Mouse (Mus musculus) liver, embryonic 13.5 days (tissue): ENCODE data around the gene Frmd4a. TPM values are rescaled to one million over a fixed set of nuclear protein-coding genes. Genes with fewer than 3 reads are reported as not detected.

Source experiments
- ATAC-seq: fragments of 200-750 bp; cut with Nextera tagmentation; 2 replicates; pipeline ENCODE4 v1.8.0; 2017; ENCODE audit warnings: low read depth, mild to moderate bottlenecking, moderate number of reproducible peaks, moderate library complexity
- DNase-seq: peaks from one replicate; pipeline ENCODE4 v3.0.0; 2022
- H3K27ac ChIP-seq: fragments of 300-500 bp; sonication (generic); 2 replicates; pipeline ENCODE4 v1.5.1; 2015; ENCODE audit warnings: moderate library complexity, mild to moderate bottlenecking, inconsistent platforms
- H3K27me3 ChIP-seq: fragments of 300-500 bp; sonication (generic); 2 replicates; pipeline ENCODE4 v1.6.1; 2015; ENCODE audit warnings: mild to moderate bottlenecking, inconsistent platforms
- H3K36me3 ChIP-seq: fragments of 300-500 bp; sonication (generic); 2 replicates; pipeline ENCODE4 v1.6.1; 2015; ENCODE audit warnings: mild to moderate bottlenecking, inconsistent platforms
- H3K4me1 ChIP-seq: fragments of 300-500 bp; sonication (generic); replicated peaks from 2 replicates; pipeline ENCODE4 v1.6.1; 2015; ENCODE audit warnings: inconsistent platforms
- H3K4me2 ChIP-seq: fragments of 300-500 bp; sonication (generic); 2 replicates; pipeline ENCODE4 v1.6.1; 2015; ENCODE audit warnings: inconsistent platforms, mild to moderate bottlenecking, moderate library complexity
- H3K4me3 ChIP-seq: fragments of 300-500 bp; sonication (generic); replicated peaks from 2 replicates; pipeline ENCODE4 v1.5.1; 2015; ENCODE audit warnings: mild to moderate bottlenecking, inconsistent platforms
- H3K9ac ChIP-seq: fragments of 300-500 bp; sonication (generic); 2 replicates; pipeline ENCODE4 v1.6.1; 2015; ENCODE audit warnings: mild to moderate bottlenecking, inconsistent platforms
- H3K9me3 ChIP-seq: fragments of 300-500 bp; sonication (generic); replicated peaks from 2 replicates; pipeline ENCODE4 v1.6.1; 2016; ENCODE audit warnings: inconsistent platforms
- WGBS: fragments of 180-500 bp; shearing (Covaris S2); methylation state at CpG from one replicate; pipeline ENCODE4 v1.1.7; 2015; ENCODE audit not compliant: insufficient replicate concordance; 5-methylcytosine and 5-hydroxymethylcytosine counted together
- polyA plus RNA-seq: library from polyadenylated mRNA; unstranded; fragments of >200 nt; fragmentation: Nextera tagmentation; extraction: Ambion mirVana; gene quantifications from 2 replicates; pipeline ENCODE4 v1.2.1, GENCODE M21; 2015

Frmd4a gene
- polyA plus RNA-seq, 1 experiment from 2014 or later, result 11.0 TPM

- H3K4me2 ChIP-seq, result no peak overlapping the region
- ATAC-seq, result no peak
- no peak for DNase-seq
- no peaks in the 10 kb centered on the region for H3K27me3 ChIP-seq
- no peaks in the 10 kb centered on the region for H3K9me3 ChIP-seq
- H3K4me3 ChIP-seq, result no peak overlapping the region
- H3K27ac ChIP-seq, result no peak overlapping the region
- H3K36me3 ChIP-seq, result no peaks in the 10 kb centered on the region
- H3K4me1 ChIP-seq, result no peaks in the 10 kb centered on the region
- 4% methylated on average over 1 of the region's 1 CpGs for WGBS
- no peak overlapping the region for H3K9ac ChIP-seq
Measured at GRCm38 (mm10) chr2:4222497-4222828, 204.9 kb downstream of the Frmd4a start.

GRCm38 (mm10) chr2:4223316-4223715 lies 205.8 kb downstream of the Frmd4a start:
- 65% methylated on average over 6 of the region's 6 CpGs for WGBS
- H3K4me1 ChIP-seq, result no peaks in the 10 kb centered on the region
- no peaks in the 10 kb centered on the region for H3K9me3 ChIP-seq
- no peaks in the 10 kb centered on the region for H3K27me3 ChIP-seq
- H3K36me3 ChIP-seq, result no peaks in the 10 kb centered on the region
- ATAC-seq, result no peak
- no peak overlapping the region for H3K4me3 ChIP-seq
- H3K27ac ChIP-seq, result no peak overlapping the region
- DNase-seq, result no peak
- H3K4me2 ChIP-seq, result no peak overlapping the region
- no peak overlapping the region for H3K9ac ChIP-seq

GRCm38 (mm10) chr2:4226941-4227558 lies 209.5 kb downstream of the Frmd4a start:
- WGBS, result 58% methylated on average over 7 of the region's 7 CpGs
- ATAC-seq (no peak), DNase-seq (no peak)

GRCm38 (mm10) chr2:4227563-4227962 lies 210.0 kb downstream of the Frmd4a start:
- no peak overlapping the region for H3K9ac ChIP-seq
- no peak for ATAC-seq
- WGBS, result 43% methylated on average over 4 of the region's 4 CpGs
- no peaks in the 10 kb centered on the region for H3K36me3 ChIP-seq
- no peaks in the 10 kb centered on the region for H3K9me3 ChIP-seq
- no peak overlapping the region for H3K4me3 ChIP-seq
- DNase-seq, result no peak
- H3K4me1 ChIP-seq, result no peaks in the 10 kb centered on the region
- H3K4me2 ChIP-seq, result no peak overlapping the region
- no peaks in the 10 kb centered on the region for H3K27me3 ChIP-seq
- H3K27ac ChIP-seq, result no peak overlapping the region

More at GRCm38 (mm10) chr2:4226941-4227558, 209.5 kb downstream of the Frmd4a start:
- no peaks in the 10 kb centered on the region for H3K36me3 ChIP-seq
- no peaks in the 10 kb centered on the region for H3K4me1 ChIP-seq
- H3K4me3 ChIP-seq, result no peak overlapping the region
- no peaks in the 10 kb centered on the region for H3K9me3 ChIP-seq
- H3K4me2 ChIP-seq, result no peak overlapping the region
- no peaks in the 10 kb centered on the region for H3K27me3 ChIP-seq
- no peak overlapping the region for H3K27ac ChIP-seq
- H3K9ac ChIP-seq, result no peak overlapping the region

- H3K27me3 ChIP-seq, result no peaks in the 10 kb centered on the region
- H3K4me2 ChIP-seq, result no peak overlapping the region
- H3K36me3 ChIP-seq, result no peaks in the 10 kb centered on the region
- H3K4me3 ChIP-seq, result no peak overlapping the region
- WGBS, result 27% methylated on average over 3 of the region's 3 CpGs
- no peak overlapping the region for H3K27ac ChIP-seq
- DNase-seq (no peak), ATAC-seq (no peak)
- H3K9ac ChIP-seq, result no peak overlapping the region
- no peaks in the 10 kb centered on the region for H3K9me3 ChIP-seq
- 0 out of 2 replicates have a peak, but pooled peaks cover 3% of the 10 kb centered on the region for H3K4me1 ChIP-seq
Measured at GRCm38 (mm10) chr2:4228510-4228909, 211.0 kb downstream of the Frmd4a start.

GRCm38 (mm10) chr2:4232335-4232734 lies 214.8 kb downstream of the Frmd4a start:
- ATAC-seq, result no peak
- Histone ChIP-seq H3K9ac (no peak overlapping the region), H3K4me2 (no peak overlapping the region), H3K4me3 (no peak overlapping the region), H3K27me3 (no peaks in the 10 kb centered on the region), H3K36me3 (no peaks in the 10 kb centered on the region), H3K4me1 (0 out of 2 replicates have a peak, but pooled peaks cover 3% of the 10 kb centered on the region), H3K27ac (no peak overlapping the region), H3K9me3 (no peaks in the 10 kb centered on the region)
- no peak for DNase-seq
- WGBS, result 19% methylated on average over 3 of the region's 3 CpGs

- DNase-seq (no peak), ATAC-seq (no peak)
- 0 out of 2 replicates have a peak, but pooled peaks cover 3% of the 10 kb centered on the region for H3K4me1 ChIP-seq
- no peaks in the 10 kb centered on the region for H3K36me3 ChIP-seq
- no peak overlapping the region for H3K4me2 ChIP-seq
- no peaks in the 10 kb centered on the region for H3K27me3 ChIP-seq
- no peaks in the 10 kb centered on the region for H3K9me3 ChIP-seq
- H3K4me3 ChIP-seq, result no peak overlapping the region
- WGBS, result 25% methylated on average over 10 of the region's 10 CpGs
- no peak overlapping the region for H3K9ac ChIP-seq
- H3K27ac ChIP-seq, result no peak overlapping the region
Measured at GRCm38 (mm10) chr2:4232761-4233322, 215.3 kb downstream of the Frmd4a start.

GRCm38 (mm10) chr2:4237686-4238085 lies 220.2 kb downstream of the Frmd4a start:
- Histone ChIP-seq H3K4me1 (0 out of 2 replicates have a peak, but pooled peaks cover 3% of the 10 kb centered on the region), H3K4me2 (no peak overlapping the region), H3K36me3 (no peaks in the 10 kb centered on the region), H3K9ac (no peak overlapping the region), H3K27ac (no peak overlapping the region), H3K4me3 (no peak overlapping the region), H3K27me3 (no peaks in the 10 kb centered on the region), H3K9me3 (no peaks in the 10 kb centered on the region)
- WGBS, result 70% methylated on average over 5 of the region's 5 CpGs
- DNase-seq (no peak), ATAC-seq (no peak)

GRCm38 (mm10) chr2:4249723-4250122 lies 232.2 kb downstream of the Frmd4a start:
- H3K27ac ChIP-seq, result no peak overlapping the region
- ATAC-seq (no peak), DNase-seq (no peak)
- no peak overlapping the region for H3K9ac ChIP-seq
- H3K27me3 ChIP-seq, result no peaks in the 10 kb centered on the region; the same call in 1 of the 2 replicates
- H3K9me3 ChIP-seq, result no peaks in the 10 kb centered on the region
- H3K4me1 ChIP-seq, result no peaks in the 10 kb centered on the region
- 45% methylated on average over 6 of the region's 6 CpGs for WGBS
- H3K36me3 ChIP-seq, result no peaks in the 10 kb centered on the region
- H3K4me3 ChIP-seq, result no peak overlapping the region
- H3K4me2 ChIP-seq, result no peak overlapping the region

- H3K4me3 ChIP-seq, result no peak overlapping the region
- H3K36me3 ChIP-seq, result no peaks in the 10 kb centered on the region
- H3K27ac ChIP-seq, result no peak overlapping the region
- no peak for DNase-seq
- 49% methylated on average over 9 of the region's 9 CpGs for WGBS
- H3K4me2 ChIP-seq, result no peak overlapping the region
- H3K9me3 ChIP-seq, result no peaks in the 10 kb centered on the region
- no peak overlapping the region for H3K9ac ChIP-seq
- no peaks in the 10 kb centered on the region; the same call in 1 of the 2 replicates for H3K27me3 ChIP-seq
- no peak for ATAC-seq
- no peaks in the 10 kb centered on the region for H3K4me1 ChIP-seq
Measured at GRCm38 (mm10) chr2:4252541-4253291, 235.2 kb downstream of the Frmd4a start.

GRCm38 (mm10) chr2:4253348-4253747 lies 235.8 kb downstream of the Frmd4a start:
- H3K27ac ChIP-seq, result no peak overlapping the region
- H3K4me2 ChIP-seq, result no peak overlapping the region

More at GRCm38 (mm10) chr2:4253348-4253747, 235.8 kb downstream of the Frmd4a start:
- no peak for DNase-seq
- H3K36me3 ChIP-seq, result no peaks in the 10 kb centered on the region
- H3K9me3 ChIP-seq, result no peaks in the 10 kb centered on the region
- H3K9ac ChIP-seq, result no peak overlapping the region
- no peaks in the 10 kb centered on the region for H3K4me1 ChIP-seq
- 45% methylated on average over 4 of the region's 4 CpGs for WGBS
- H3K4me3 ChIP-seq, result no peak overlapping the region
- H3K27me3 ChIP-seq, result no peaks in the 10 kb centered on the region
- no peak for ATAC-seq
